Mouse (Mus musculus) lung, embryonic 14.5 days (tissue): ENCODE data around the gene Swap70. TPM values are rescaled to one million over a fixed set of nuclear protein-coding genes. Genes with fewer than 3 reads are reported as not detected.

Experiments
- ATAC-seq: fragments of 200-750 bp; cut with Nextera tagmentation; 2 replicates; pipeline ENCODE4 v1.8.0; 2017; ENCODE audit warnings: mild to moderate bottlenecking, moderate TSS enrichment, moderate library complexity; ENCODE audit not compliant: insufficient read depth
- DNase-seq: peaks from one replicate; pipeline ENCODE4 v3.0.0-alpha.2; 2015
- H3K27ac ChIP-seq: fragments of 300-500 bp; sonication (generic); 2 replicates; pipeline ENCODE4 v1.5.1; 2014; ENCODE audit warnings: low read depth, mild to moderate bottlenecking, moderate library complexity
- H3K27me3 ChIP-seq: fragments of 300-500 bp; sonication (generic); 2 replicates; pipeline ENCODE4 v1.6.1; 2014; ENCODE audit warnings: low read length, control low read depth; ENCODE audit not compliant: insufficient read depth
- H3K36me3 ChIP-seq: fragments of 300-500 bp; sonication (generic); 2 replicates; pipeline ENCODE4 v1.6.1; 2014; ENCODE audit warnings: control low read depth; ENCODE audit not compliant: insufficient read depth
- H3K4me1 ChIP-seq: fragments of 300-500 bp; sonication (generic); 2 replicates; pipeline ENCODE4 v1.6.1; 2014; ENCODE audit warnings: antibody characterized with exemption, control low read depth; ENCODE audit not compliant: insufficient read depth
- H3K4me2 ChIP-seq: fragments of 300-500 bp; sonication (generic); 2 replicates; pipeline ENCODE4 v1.6.1; 2014; ENCODE audit warnings: mild to moderate bottlenecking
- H3K4me3 ChIP-seq: fragments of 300-500 bp; sonication (generic); 2 replicates; pipeline ENCODE4 v1.5.1; 2014; ENCODE audit warnings: low read depth, low read length
- H3K9ac ChIP-seq: fragments of 300-500 bp; sonication (generic); 2 replicates; pipeline ENCODE4 v1.6.1; 2014
- H3K9me3 ChIP-seq: fragments of 300-500 bp; sonication (generic); 2 replicates; pipeline ENCODE4 v1.6.1; 2016; ENCODE audit warnings: low read depth, low read length, control low read depth
- CTCF ChIP-seq: IDR thresholded peaks from 2 replicates; pipeline ENCODE4 v1.5.1; 2016; ENCODE audit warnings: antibody characterized with exemption, low read depth
- WGBS: fragments of 180-500 bp; shearing (Covaris S2); extraction: QIAGEN DNeasy Blood & Tissue Kit; methylation state at CpG from one replicate; pipeline ENCODE4 v1.1.7; 2014; 5-methylcytosine and 5-hydroxymethylcytosine counted together
- polyA plus RNA-seq: library from polyadenylated mRNA; unstranded; fragments of >200 nt; fragmentation: Nextera tagmentation; extraction: Ambion mirVana; gene quantifications from 2 replicates; pipeline ENCODE4 v1.2.1, GENCODE M21; 2014

Gene Swap70
- 33.0 and 35.4 TPM in 2 replicates for polyA plus RNA-seq

GRCm38 (mm10) chr7:110221586-110222481 lies at the start of gene Swap70:
Gene Swap70, plus strand, starts transcription at chr7:110221711.
- Histone ChIP-seq H3K27me3 (no peaks in the 10 kb centered on the region), H3K4me1 (peaks cover 7% of the 10 kb centered on the region; the same call in 1 of the 2 replicates), H3K9me3 (no peaks in the 10 kb centered on the region), H3K9ac (peak within 1 kb of the TSS; percentile 96), H3K27ac (peak within 1 kb of the TSS; percentile 95), H3K4me3 (peak within 1 kb of the TSS; percentile 87), H3K36me3 (peaks cover 13% of the 10 kb centered on the region; the same call in 1 of the 2 replicates), H3K4me2 (peak within 1 kb of the TSS; percentile 65)
- DNase-seq (peak; percentile 94), ATAC-seq (peak; percentile 99)
- WGBS = under 1% methylated on average over 73 of the region's 73 CpGs
- peak; percentile 73 for TF ChIP-seq CTCF

GRCm38 (mm10) chr7:110179208-110179607 lies 42.3 kb upstream of the Swap70 start:
- H3K9ac ChIP-seq = no peak overlapping the region
- WGBS = 87% methylated on average over 7 of the region's 7 CpGs
- ATAC-seq = no peak
- no peaks in the 10 kb centered on the region for H3K9me3 ChIP-seq
- no peak overlapping the region for H3K4me2 ChIP-seq
- H3K4me3 ChIP-seq = no peak overlapping the region
- TF ChIP-seq CTCF = no peak
- no peaks in the 10 kb centered on the region for H3K27me3 ChIP-seq
- DNase-seq = no peak
- H3K4me1 ChIP-seq = no peaks in the 10 kb centered on the region
- no peak overlapping the region for H3K27ac ChIP-seq
- H3K36me3 ChIP-seq = no peaks in the 10 kb centered on the region

GRCm38 (mm10) chr7:110180613-110181012 lies 40.9 kb upstream of the Swap70 start:
- Histone ChIP-seq H3K4me3 (no peak overlapping the region), H3K4me1 (no peaks in the 10 kb centered on the region), H3K27me3 (no peaks in the 10 kb centered on the region), H3K27ac (no peak overlapping the region), H3K9me3 (no peaks in the 10 kb centered on the region), H3K36me3 (no peaks in the 10 kb centered on the region), H3K4me2 (no peak overlapping the region), H3K9ac (no peak overlapping the region)
- ATAC-seq (no peak), DNase-seq (no peak)
- TF ChIP-seq CTCF = no peak

- no peak for DNase-seq
- 62% methylated on average over 8 of the region's 8 CpGs for WGBS
- no peak overlapping the region for H3K4me3 ChIP-seq
- no peaks in the 10 kb centered on the region for H3K9me3 ChIP-seq
- H3K4me2 ChIP-seq = no peak overlapping the region
- no peaks in the 10 kb centered on the region for H3K27me3 ChIP-seq
- no peak for ATAC-seq
- H3K9ac ChIP-seq = no peak overlapping the region
- no peak for TF ChIP-seq CTCF
- no peaks in the 10 kb centered on the region for H3K36me3 ChIP-seq
- no peaks in the 10 kb centered on the region for H3K4me1 ChIP-seq
- no peak overlapping the region for H3K27ac ChIP-seq
These were observed 40.1 kb upstream of the Swap70 start for GRCm38 (mm10) chr7:110181446-110181845.

- no peaks in the 10 kb centered on the region for H3K4me1 ChIP-seq
- ATAC-seq = no peak
- H3K27me3 ChIP-seq = no peaks in the 10 kb centered on the region
- H3K9ac ChIP-seq = no peak overlapping the region
- H3K4me2 ChIP-seq = no peak overlapping the region
- no peaks in the 10 kb centered on the region for H3K36me3 ChIP-seq
- DNase-seq = no peak
- no peak overlapping the region for H3K4me3 ChIP-seq
- no peaks in the 10 kb centered on the region for H3K9me3 ChIP-seq
- no peak for TF ChIP-seq CTCF
- WGBS = 81% methylated on average over 3 of the region's 3 CpGs
- H3K27ac ChIP-seq = no peak overlapping the region
These were observed 36.9 kb upstream of the Swap70 start for GRCm38 (mm10) chr7:110184608-110185007.

GRCm38 (mm10) chr7:110189951-110190350 lies 31.6 kb upstream of the Swap70 start:
- H3K4me2 ChIP-seq = no peak overlapping the region
- DNase-seq = peak; percentile 27
- TF ChIP-seq CTCF = no peak

GRCm38 (mm10) chr7:110193186-110193585 lies 28.3 kb upstream of the Swap70 start:
- ATAC-seq = no peak
- Histone ChIP-seq H3K36me3 (no peaks in the 10 kb centered on the region), H3K9ac (no peak overlapping the region), H3K9me3 (no peaks in the 10 kb centered on the region), H3K27ac (no peak overlapping the region), H3K4me2 (no peak overlapping the region), H3K4me1 (no peaks in the 10 kb centered on the region), H3K27me3 (no peaks in the 10 kb centered on the region), H3K4me3 (no peak overlapping the region)
- WGBS = 83% methylated on average over 3 of the region's 3 CpGs
- DNase-seq = no peak
- no peak for TF ChIP-seq CTCF

More at GRCm38 (mm10) chr7:110189951-110190350, 31.6 kb upstream of the Swap70 start:
- no peaks in the 10 kb centered on the region for H3K9me3 ChIP-seq
- WGBS = 52% methylated on average over 7 of the region's 7 CpGs
- H3K27ac ChIP-seq = 0 out of 2 replicates have a peak overlapping the region, but pooled peaks have one; percentile 2
- 0 out of 2 replicates have a peak, but pooled peaks have one; percentile 21 for ATAC-seq
- no peaks in the 10 kb centered on the region for H3K4me1 ChIP-seq
- no peak overlapping the region for H3K4me3 ChIP-seq
- H3K36me3 ChIP-seq = no peaks in the 10 kb centered on the region
- H3K27me3 ChIP-seq = no peaks in the 10 kb centered on the region
- H3K9ac ChIP-seq = no peak overlapping the region
